Mouse (Mus musculus) embryo, embryonic 11 days (tissue): ENCODE data around the gene Mkrn2os.

Experiments
- DNase-seq: peaks from one replicate; pipeline ENCODE4 v3.0.0-alpha.2; 2015

Mkrn2os gene

GRCm38 (mm10) chr6:115582328-115583115 lies 9.9 kb downstream of the Mkrn2os start:
- no peak for DNase-seq

GRCm38 (mm10) chr6:115580810-115581209 lies 11.6 kb downstream of the Mkrn2os start:
- no peak for DNase-seq

GRCm38 (mm10) chr6:115577941-115578340 lies 14.4 kb downstream of the Mkrn2os start:
- no peak for DNase-seq

- no peak for DNase-seq
These were observed 15.0 kb downstream of the Mkrn2os start for GRCm38 (mm10) chr6:115577407-115577806.

GRCm38 (mm10) chr6:115574171-115574570 lies 18.2 kb downstream of the Mkrn2os start:
- DNase-seq = no peak

- no peak for DNase-seq
These were observed 26.8 kb downstream of the Mkrn2os start for GRCm38 (mm10) chr6:115565479-115566045.

GRCm38 (mm10) chr6:115559651-115560632 lies 32.4 kb downstream of the Mkrn2os start:
- DNase-seq = no peak

GRCm38 (mm10) chr6:115558176-115558575 lies 34.2 kb downstream of the Mkrn2os start:
- no peak for DNase-seq

GRCm38 (mm10) chr6:115555485-115555884 lies 36.9 kb downstream of the Mkrn2os start:
- no peak for DNase-seq

- peak; percentile 38 for DNase-seq
These were observed 46.1 kb downstream of the Mkrn2os start for GRCm38 (mm10) chr6:115546276-115546675.

- DNase-seq = peak; percentile 99
These were observed 47.9 kb downstream of the Mkrn2os start, which contains the start of gene Tsen2 for GRCm38 (mm10) chr6:115544442-115544970. TSS of gene Tsen2 (plus strand) at chr6:115544664.

- no peak for DNase-seq
These were observed 50.0 kb downstream of the Mkrn2os start for GRCm38 (mm10) chr6:115542341-115542740.

- DNase-seq = no peak
These were observed 50.6 kb downstream of the Mkrn2os start for GRCm38 (mm10) chr6:115541676-115542275.

GRCm38 (mm10) chr6:115538645-115539429 lies 53.5 kb downstream of the Mkrn2os start:
- peak; percentile 87 for DNase-seq

GRCm38 (mm10) chr6:115536169-115536568 lies 56.2 kb downstream of the Mkrn2os start:
- no peak for DNase-seq

- DNase-seq = no peak
These were observed 57.8 kb downstream of the Mkrn2os start for GRCm38 (mm10) chr6:115534617-115535016.
